Mouse (Mus musculus): ENCODE measurements around the gene Camkk2. TPM values are rescaled to one million over a fixed set of nuclear protein-coding genes. Genes with fewer than 3 reads are reported as not detected.

Gene Camkk2
- 18.4 and 19.3 TPM in 2 replicates for polyA plus RNA-seq (2015; fragmentation: Nextera tagmentation; extraction: Ambion mirVana)

- peak; percentile 91 for ATAC-seq (ENCODE audit: insufficient read depth, low FRiP score)
- WGBS = under 1% methylated on average over 50 of the region's 63 CpGs
- Histone ChIP-seq H3K9ac (ENCODE audit: low read length) (peak within 1 kb of the TSS; percentile 92), H3K9me3 (replicated peaks; ENCODE audit: control insufficient read depth, low read length) (no peaks in the 10 kb centered on the region), H3K4me3 (replicated peaks; ENCODE audit: low read length) (peak within 1 kb of the TSS; percentile 80), H3K27me3 (ENCODE audit: control insufficient read depth, insufficient read depth, low read length) (no peaks in the 10 kb centered on the region), H3K27ac (ENCODE audit: low read length) (peak within 1 kb of the TSS; percentile 42), H3K4me2 (ENCODE audit: low read depth, low read length) (peak within 1 kb of the TSS; percentile 92), H3K4me1 (ENCODE audit: control insufficient read depth, insufficient read depth, low read length) (peaks cover 9% of the 10 kb centered on the region), H3K36me3 (ENCODE audit: control insufficient read depth, insufficient read depth, low read length) (no peaks in the 10 kb centered on the region)
These were observed at the start of gene Camkk2 for GRCm38 (mm10) chr5:122779277-122779834. TSS of gene Camkk2 (minus strand) at chr5:122779409.

- H3K4me3 ChIP-seq (replicated peaks; ENCODE audit: low read length) = no peak overlapping the region
- H3K4me1 ChIP-seq (ENCODE audit: control insufficient read depth, insufficient read depth, low read length) = 0 out of 2 replicates have a peak, but pooled peaks cover 2% of the 10 kb centered on the region
- H3K9ac ChIP-seq (ENCODE audit: low read length) = no peak overlapping the region
- ATAC-seq (ENCODE audit: insufficient read depth, low FRiP score) = no peak
- no peaks in the 10 kb centered on the region for H3K9me3 ChIP-seq (replicated peaks; ENCODE audit: control insufficient read depth, low read length)
- H3K27me3 ChIP-seq (ENCODE audit: control insufficient read depth, insufficient read depth, low read length) = no peaks in the 10 kb centered on the region
- H3K27ac ChIP-seq (ENCODE audit: low read length) = no peak overlapping the region
- no peaks in the 10 kb centered on the region for H3K36me3 ChIP-seq (ENCODE audit: control insufficient read depth, insufficient read depth, low read length)
- no peak overlapping the region for H3K4me2 ChIP-seq (ENCODE audit: low read depth, low read length)
- 85% methylated on average over 8 of the region's 8 CpGs for WGBS
These were observed 45.9 kb upstream of the Camkk2 start for GRCm38 (mm10) chr5:122825099-122825498.

GRCm38 (mm10) chr5:122824450-122824849, 45.2 kb upstream of the Camkk2 start:
- Histone ChIP-seq H3K27ac (ENCODE audit: low read length) (no peak overlapping the region), H3K4me1 (ENCODE audit: control insufficient read depth, insufficient read depth, low read length) (0 out of 2 replicates have a peak, but pooled peaks cover 5% of the 10 kb centered on the region), H3K36me3 (ENCODE audit: control insufficient read depth, insufficient read depth, low read length) (no peaks in the 10 kb centered on the region), H3K27me3 (ENCODE audit: control insufficient read depth, insufficient read depth, low read length) (no peaks in the 10 kb centered on the region), H3K4me2 (ENCODE audit: low read depth, low read length) (no peak overlapping the region), H3K9me3 (replicated peaks; ENCODE audit: control insufficient read depth, low read length) (no peaks in the 10 kb centered on the region), H3K4me3 (replicated peaks; ENCODE audit: low read length) (no peak overlapping the region), H3K9ac (ENCODE audit: low read length) (no peak overlapping the region)
- no peak for ATAC-seq (ENCODE audit: insufficient read depth, low FRiP score)
- WGBS = 61% methylated on average over 6 of the region's 6 CpGs

- Histone ChIP-seq H3K4me1 (ENCODE audit: control insufficient read depth, insufficient read depth, low read length) (0 out of 2 replicates have a peak, but pooled peaks cover 5% of the 10 kb centered on the region), H3K27me3 (ENCODE audit: control insufficient read depth, insufficient read depth, low read length) (no peaks in the 10 kb centered on the region), H3K4me2 (ENCODE audit: low read depth, low read length) (no peak overlapping the region), H3K9ac (ENCODE audit: low read length) (no peak overlapping the region), H3K4me3 (replicated peaks; ENCODE audit: low read length) (no peak overlapping the region), H3K36me3 (ENCODE audit: control insufficient read depth, insufficient read depth, low read length) (no peaks in the 10 kb centered on the region), H3K27ac (ENCODE audit: low read length) (no peak overlapping the region), H3K9me3 (replicated peaks; ENCODE audit: control insufficient read depth, low read length) (no peaks in the 10 kb centered on the region)
- no peak for ATAC-seq (ENCODE audit: insufficient read depth, low FRiP score)
- 90% methylated on average over 1 of the region's 1 CpGs for WGBS
These were observed 44.8 kb upstream of the Camkk2 start for GRCm38 (mm10) chr5:122823976-122824375.

GRCm38 (mm10) chr5:122822441-122822840, 43.2 kb upstream of the Camkk2 start:
- H3K4me1 ChIP-seq (ENCODE audit: control insufficient read depth, insufficient read depth, low read length) = 0 out of 2 replicates have a peak, but pooled peaks cover 5% of the 10 kb centered on the region
- peaks cover 10% of the 10 kb centered on the region; the same call in 1 of the 2 replicates for H3K36me3 ChIP-seq (ENCODE audit: control insufficient read depth, insufficient read depth, low read length)
- WGBS = 85% methylated on average over 4 of the region's 4 CpGs
- no peaks in the 10 kb centered on the region for H3K9me3 ChIP-seq (replicated peaks; ENCODE audit: control insufficient read depth, low read length)
- H3K27ac ChIP-seq (ENCODE audit: low read length) = no peak overlapping the region
- no peaks in the 10 kb centered on the region for H3K27me3 ChIP-seq (ENCODE audit: control insufficient read depth, insufficient read depth, low read length)
- H3K9ac ChIP-seq (ENCODE audit: low read length) = no peak overlapping the region
- no peak overlapping the region for H3K4me2 ChIP-seq (ENCODE audit: low read depth, low read length)
- ATAC-seq (ENCODE audit: insufficient read depth, low FRiP score) = no peak
- no peak overlapping the region for H3K4me3 ChIP-seq (replicated peaks; ENCODE audit: low read length)

- Histone ChIP-seq H3K9ac (ENCODE audit: low read length) (peak overlapping the region; percentile 69), H3K27me3 (ENCODE audit: control insufficient read depth, insufficient read depth, low read length) (no peaks in the 10 kb centered on the region), H3K4me3 (replicated peaks; ENCODE audit: low read length) (peak overlapping the region; percentile 56), H3K9me3 (replicated peaks; ENCODE audit: control insufficient read depth, low read length) (no peaks in the 10 kb centered on the region), H3K27ac (ENCODE audit: low read length) (peak overlapping the region; percentile 76), H3K36me3 (ENCODE audit: control insufficient read depth, insufficient read depth, low read length) (peaks cover 16% of the 10 kb centered on the region; the same call in 1 of the 2 replicates), H3K4me1 (ENCODE audit: control insufficient read depth, insufficient read depth, low read length) (0 out of 2 replicates have a peak, but pooled peaks cover 5% of the 10 kb centered on the region), H3K4me2 (ENCODE audit: low read depth, low read length) (peak overlapping the region; percentile 39)
- WGBS = under 1% methylated on average over 10 of the region's 10 CpGs
- ATAC-seq (ENCODE audit: insufficient read depth, low FRiP score) = peak; percentile 45; the same call in 1 of the 2 replicates
These were observed 42.3 kb upstream of the Camkk2 start for GRCm38 (mm10) chr5:122821524-122821885.

GRCm38 (mm10) chr5:122820777-122821523, 41.7 kb upstream of the Camkk2 start, which contains the start of gene Anapc5:
TSS of gene Anapc5 (minus strand) at chr5:122821339.
- Histone ChIP-seq H3K4me1 (ENCODE audit: control insufficient read depth, insufficient read depth, low read length) (0 out of 2 replicates have a peak, but pooled peaks cover 5% of the 10 kb centered on the region), H3K9ac (ENCODE audit: low read length) (peak within 1 kb of the TSS; percentile 75), H3K27ac (ENCODE audit: low read length) (peak within 1 kb of the TSS; percentile 86), H3K4me2 (ENCODE audit: low read depth, low read length) (peak within 1 kb of the TSS; percentile 56), H3K4me3 (replicated peaks; ENCODE audit: low read length) (peak within 1 kb of the TSS; percentile 56), H3K36me3 (ENCODE audit: control insufficient read depth, insufficient read depth, low read length) (peaks cover 16% of the 10 kb centered on the region; the same call in 1 of the 2 replicates), H3K27me3 (ENCODE audit: control insufficient read depth, insufficient read depth, low read length) (no peaks in the 10 kb centered on the region), H3K9me3 (replicated peaks; ENCODE audit: control insufficient read depth, low read length) (no peaks in the 10 kb centered on the region)
- under 1% methylated on average over 55 of the region's 55 CpGs for WGBS
- peak; percentile 100 for ATAC-seq (ENCODE audit: insufficient read depth, low FRiP score)

GRCm38 (mm10) chr5:122812699-122813098, 33.5 kb upstream of the Camkk2 start:
- Histone ChIP-seq H3K4me2 (ENCODE audit: low read depth, low read length) (no peak overlapping the region), H3K36me3 (ENCODE audit: control insufficient read depth, insufficient read depth, low read length) (peaks cover 51% of the 10 kb centered on the region), H3K27me3 (ENCODE audit: control insufficient read depth, insufficient read depth, low read length) (no peaks in the 10 kb centered on the region), H3K9me3 (replicated peaks; ENCODE audit: control insufficient read depth, low read length) (no peaks in the 10 kb centered on the region), H3K4me3 (replicated peaks; ENCODE audit: low read length) (no peak overlapping the region), H3K27ac (ENCODE audit: low read length) (no peak overlapping the region), H3K9ac (ENCODE audit: low read length) (no peak overlapping the region), H3K4me1 (ENCODE audit: control insufficient read depth, insufficient read depth, low read length) (no peaks in the 10 kb centered on the region)
- WGBS = 86% methylated on average over 3 of the region's 3 CpGs
- ATAC-seq (ENCODE audit: insufficient read depth, low FRiP score) = no peak

Measured in stomach, embryonic 16.5 days (tissue).